Mouse (Mus musculus): ENCODE data around the gene Tbkbp1. TPM values are rescaled to one million over a fixed set of nuclear protein-coding genes. Genes with fewer than 3 reads are reported as not detected.

Tbkbp1 gene
- total and polyA plus RNA-seq, 3 experiments: 0.44 to 5.7 (median 3.1) TPM

GRCm38 (mm10) chr11:97138554-97139226, 12.6 kb downstream of the Tbkbp1 start:
- in situ Hi-C loops (cut with MboI; ENCODE audit: low pct_ligation_motif_present, low pct_unique_long_range_greater_than_20kb, low sequenced_read_pairs): no loop called here
- no peak overlapping the region for H3K9ac ChIP-seq (ENCODE audit: insufficient read depth, low read depth)
- TF ChIP-seq E2F4 (IDR thresholded peaks at IDR 0.05; ENCODE audit: insufficient replicate concordance, low read depth, low read length) (no peak), MAX (IDR thresholded peaks at IDR 0.05; ENCODE audit: low read length) (no peak), JUN (IDR thresholded peaks at IDR 0.05; ENCODE audit: insufficient read depth, low read depth, low read length) (no peak), NRF1 (IDR thresholded peaks at IDR 0.05; ENCODE audit: low read depth, low read length) (no peak), POLR2A (IDR thresholded peaks at IDR 0.05; ENCODE audit: low read depth, low read length) (no peak), UBTF (IDR thresholded peaks at IDR 0.05; ENCODE audit: low read depth, low read length) (no peak), ZNF384 (IDR thresholded peaks at IDR 0.05; ENCODE audit: low read depth, low read length) (no peak), CTCF (conservative IDR thresholded peaks at IDR 0.05 in 1 of 2, IDR thresholded peaks at IDR 0.05 in 1 of 2; ENCODE audit: low read depth in 2 of 2, low read length in 2 of 2) (no peak), MAZ (IDR thresholded peaks at IDR 0.05; ENCODE audit: low read depth, low read length) (no peak), SIN3A (IDR thresholded peaks at IDR 0.05; ENCODE audit: low read length) (no peak)

GRCm38 (mm10) chr11:97133270-97133669, 18.0 kb downstream of the Tbkbp1 start:
- 0 out of 2 replicates have a peak overlapping the region, but pooled peaks have one; percentile 13 for H3K4me2 ChIP-seq (ENCODE audit: insufficient read depth, low read depth, poor library complexity, severe bottlenecking)
- no peaks in the 10 kb centered on the region for H3K79me2 ChIP-seq (replicated peaks; ENCODE audit: control insufficient read depth, extremely low read depth, insufficient read depth, poor library complexity, severe bottlenecking)
- no peak for DNase-seq (ENCODE audit: extremely low read depth)
- H3K4me3 ChIP-seq (replicated peaks in 1 of 3; ENCODE audit: low read depth in 2 of 3, low read length in 2 of 3, poor library complexity in 1 of 3): peak overlapping the region in 1 of 3 experiments; percentile 30
- H3K27ac ChIP-seq (ENCODE audit: insufficient read depth, low read depth): no peak overlapping the region
- H3K9me3 ChIP-seq (replicated peaks; ENCODE audit: low read length): no peaks in the 10 kb centered on the region
- dilution Hi-C loops (cut with MboI; ENCODE audit: extremely low pct_ligation_motif_present, extremely low pct_unique_long_range_greater_than_20kb, low sequenced_read_pairs): no loop called here
- peaks cover 47 to 94% of the 10 kb centered on the region in 2 experiments for H3K4me1 ChIP-seq (ENCODE audit: control insufficient read depth in 1 of 2, insufficient read depth in 2 of 2)
- TF ChIP-seq EP300 (IDR thresholded peaks at IDR 0.05; ENCODE audit: low read length) (0 out of 2 replicates have a peak, but pooled peaks have one; percentile 13), NELFE (IDR thresholded peaks at IDR 0.05; ENCODE audit: low read depth, low read length) (no peak), PAX5 (IDR thresholded peaks at IDR 0.05; ENCODE audit: low read length) (no peak), ZNF384 (IDR thresholded peaks at IDR 0.05; ENCODE audit: low read depth, low read length) (no peak), POLR2A (IDR thresholded peaks at IDR 0.05; ENCODE audit: low read depth, low read length) (no peak), BHLHE40 (IDR thresholded peaks at IDR 0.05; ENCODE audit: low read depth, low read length) (no peak), POLR2AphosphoS2 (IDR thresholded peaks at IDR 0.05; ENCODE audit: low read depth, low read length) (no peak), MEF2A (IDR thresholded peaks at IDR 0.05; ENCODE audit: borderline replicate concordance, low read depth, low read length) (0 out of 2 replicates have a peak, but pooled peaks have one; percentile 16), MAFK (IDR thresholded peaks at IDR 0.05; ENCODE audit: insufficient replicate concordance, low read length) (no peak), ZMIZ1 (IDR thresholded peaks at IDR 0.05; ENCODE audit: low read depth, low read length) (no peak), GABPA (IDR thresholded peaks at IDR 0.05; ENCODE audit: insufficient replicate concordance, low read depth, low read length) (no peak), ZC3H11A (IDR thresholded peaks at IDR 0.05; ENCODE audit: low read depth, low read length) (no peak), HCFC1 (IDR thresholded peaks at IDR 0.05; ENCODE audit: low read depth, low read length) (no peak), CTCF (conservative IDR thresholded peaks at IDR 0.05 in 1 of 2, IDR thresholded peaks at IDR 0.05 in 1 of 2; ENCODE audit: low read depth in 2 of 2, low read length in 2 of 2) (no peak), MXI1 (IDR thresholded peaks at IDR 0.05; ENCODE audit: low read depth, low read length) (no peak), SIN3A (IDR thresholded peaks at IDR 0.05; ENCODE audit: low read length) (no peak), USF2 (conservative IDR thresholded peaks at IDR 0.05; ENCODE audit: low read depth, low read length) (no peak), ELF1 (IDR thresholded peaks at IDR 0.05; ENCODE audit: low read depth, low read length) (no peak), JUN (IDR thresholded peaks at IDR 0.05; ENCODE audit: insufficient read depth, low read depth, low read length) (no peak), CHD2 (IDR thresholded peaks at IDR 0.05; ENCODE audit: low read length) (no peak; the same call in 1 of the 2 replicates), RAD21 (IDR thresholded peaks at IDR 0.05; ENCODE audit: low read depth, low read length) (no peak), TCF12 (IDR thresholded peaks at IDR 0.05; ENCODE audit: low read depth, low read length) (0 out of 2 replicates have a peak, but pooled peaks have one; percentile 10), RCOR1 (conservative IDR thresholded peaks at IDR 0.05; ENCODE audit: low read depth, low read length) (no peak)
- H3K36me3 ChIP-seq (replicated peaks in 1 of 2; ENCODE audit: control insufficient read depth in 1 of 2, insufficient read depth in 1 of 2, low read length in 1 of 2): peaks cover 3 to 10% of the 10 kb centered on the region in 2 experiments
- H3K27me3 ChIP-seq (replicated peaks): no peaks in the 10 kb centered on the region
- no peak overlapping the region for H3K9ac ChIP-seq (ENCODE audit: insufficient read depth, low read depth)
- in situ Hi-C loops (cut with MboI; ENCODE audit: low pct_ligation_motif_present, low pct_unique_long_range_greater_than_20kb, low sequenced_read_pairs): no loop called here

More at GRCm38 (mm10) chr11:97138554-97139226, 12.6 kb downstream of the Tbkbp1 start:
- dilution Hi-C loops (cut with MboI; ENCODE audit: extremely low pct_ligation_motif_present, extremely low pct_unique_long_range_greater_than_20kb, low sequenced_read_pairs): no loop called here
- H3K27me3 ChIP-seq (replicated peaks): no peaks in the 10 kb centered on the region
- no peak overlapping the region for H3K4me3 ChIP-seq (replicated peaks in 1 of 3; ENCODE audit: low read depth in 2 of 3, low read length in 2 of 3, poor library complexity in 1 of 3)
- H3K79me2 ChIP-seq (replicated peaks; ENCODE audit: control insufficient read depth, extremely low read depth, insufficient read depth, poor library complexity, severe bottlenecking): no peaks in the 10 kb centered on the region
- DNase-seq (ENCODE audit: extremely low read depth): no peak
- H3K4me2 ChIP-seq (ENCODE audit: insufficient read depth, low read depth, poor library complexity, severe bottlenecking): no peak overlapping the region
- no peaks in the 10 kb centered on the region for H3K9me3 ChIP-seq (replicated peaks; ENCODE audit: low read length)
- no peak overlapping the region for H3K27ac ChIP-seq (ENCODE audit: insufficient read depth, low read depth)
- peaks cover 10 to 24% of the 10 kb centered on the region in 2 experiments for H3K36me3 ChIP-seq (replicated peaks in 1 of 2; ENCODE audit: control insufficient read depth in 1 of 2, insufficient read depth in 1 of 2, low read length in 1 of 2)
- H3K4me1 ChIP-seq (ENCODE audit: control insufficient read depth in 1 of 2, insufficient read depth in 2 of 2): peaks cover 28 to 78% of the 10 kb centered on the region in 2 experiments

Data from CH12.LX (cell line).